In genomic region chr4:105158651-105159530, GRCm38 (mm10) we compare ENCODE assay signal across 8 mouse cellular contexts. TPM values are rescaled to one million over a fixed set of nuclear protein-coding genes. Genes with fewer than 3 reads are reported as not detected.
DNase-seq lines count a peak whose midpoint lies in the region; ATAC-seq lines count a peak whose summit lies in the region.

No protein-coding gene starts in this region.

- peaks cover 56% of the 10 kb centered on the region for H3K4me1 ChIP-seq in embryonic facial prominence, embryonic 10.5 days

- DNase-seq in layer of hippocampus, postnatal 10 days (ENCODE audit: low spot score in 2 of 2), result peak; percentile 28 to 37
- DNase-seq in layer of hippocampus, adult 8-10 months (ENCODE audit: low spot score in 2 of 2), result no peak
- peak; percentile 45 for DNase-seq in embryonic facial prominence, embryonic 10.5 days (ENCODE audit: low spot score)
- peak; percentile 54 to 56 for DNase-seq in heart, postnatal 10 days
- peak; percentile 14 for DNase-seq in liver
- DNase-seq in retina, embryonic 14.5 days (ENCODE audit: low spot score), result peak; percentile 61
- DNase-seq in testis, postnatal 10 days (ENCODE audit: low spot score), result no peak

- H3K27ac ChIP-seq in embryonic facial prominence, embryonic 10.5 days (replicated peaks), result peak overlapping the region; percentile 97

- H3K27me3 ChIP-seq in embryonic facial prominence, embryonic 10.5 days (replicated peaks; ENCODE audit: low read depth, poor library complexity, severe bottlenecking), result peaks cover 6% of the 10 kb centered on the region; the same call in 1 of the 2 replicates

- no peak for ATAC-seq in megakaryocyte-erythroid progenitor cell, adult 5-6 weeks (replicated peaks; ENCODE audit: low FRiP score, low TSS enrichment, poor library complexity, severe bottlenecking)

- peak overlapping the region; percentile 95 for H3K4me3 ChIP-seq in embryonic facial prominence, embryonic 10.5 days

- WGBS in embryonic facial prominence, embryonic 10.5 days, result 1% methylated on average over 18 of the region's 18 CpGs

- H3K36me3 ChIP-seq in embryonic facial prominence, embryonic 10.5 days (replicated peaks), result peaks cover 33% of the 10 kb centered on the region

- H3K9me3 ChIP-seq in embryonic facial prominence, embryonic 10.5 days, result no peaks in the 10 kb centered on the region

- intact Hi-C loops in heart, postnatal 10 days (cut with DNase I), result loop anchor here (2.0 to 10.0 kb wide), 8 partner anchors 58 to 576 kb away; no protein-coding TSS in a partner anchor

RNA-seq across cellular contexts. Expression of gene Plpp3, which starts 1.7 kb away (rescaled TPM):
- total RNA-seq in layer of hippocampus, postnatal 10 days (2021), result 100 to 1,000 TPM; 147 to 149 TPM
- total RNA-seq in layer of hippocampus, adult 8-10 months (2022), result 100 to 1,000 TPM; 212 to 254 (median 222) TPM
- polyA plus RNA-seq in embryonic facial prominence, embryonic 10.5 days (2016; fragmentation: Nextera tagmentation; extraction: Ambion mirVana), result 67.6 and 77.1 TPM in 2 replicates
- 10 to 100 TPM; 73.2 to 73.9 TPM for total RNA-seq in heart, postnatal 10 days (2021)
- 0.47 and 0.94 TPM in 2 replicates for total RNA-seq in megakaryocyte-erythroid progenitor cell, adult 5-6 weeks (2014; fragmentation: Nextera tagmentation)
- total RNA-seq in megakaryocyte-erythroid progenitor cell, adult 5-6 weeks (2017), result 0.72 TPM in 1 of 2 replicates, not detected in the other

RNA-seq across cellular contexts. Expression of gene Prkaa2, which starts 49.2 kb away (rescaled TPM):
- total RNA-seq in layer of hippocampus, postnatal 10 days (2021), result 10 to 100 TPM; 22.5 to 23.5 TPM
- 10 to 100 TPM; 19.1 to 21.2 (median 20.1) TPM for total RNA-seq in layer of hippocampus, adult 8-10 months (2022)
- polyA plus RNA-seq in embryonic facial prominence, embryonic 10.5 days (2016; fragmentation: Nextera tagmentation; extraction: Ambion mirVana), result 1.1 and 1.3 TPM in 2 replicates
- 10 to 100 TPM; 71.3 to 81.0 TPM for total RNA-seq in heart, postnatal 10 days (2021)
- 0.04 TPM in 1 of 2 replicates, not detected in the other for total RNA-seq in megakaryocyte-erythroid progenitor cell, adult 5-6 weeks (2014; fragmentation: Nextera tagmentation)
- not detected in 2 replicates for total RNA-seq in megakaryocyte-erythroid progenitor cell, adult 5-6 weeks (2017)

Comparison
In these comparisons a context has a peak if more than half of its experiments do, and no peak if none do; other contexts are left out.
1. DNase-seq: peak in layer of hippocampus, postnatal 10 days (2 of 2), embryonic facial prominence, embryonic 10.5 days (single experiment), heart, postnatal 10 days (2 of 2), liver (single experiment) and retina, embryonic 14.5 days (single experiment); none in layer of hippocampus, adult 8-10 months (0 of 2) and testis, postnatal 10 days (single experiment).
2. RNA of gene Plpp3, which starts 1.7 kb away (total RNA-seq): 212 to 254 TPM in layer of hippocampus, adult 8-10 months, 147 to 149 TPM in layer of hippocampus, postnatal 10 days and 73.2 to 73.9 TPM in heart, postnatal 10 days; 0.47 to 0.94 TPM in megakaryocyte-erythroid progenitor cell, adult 5-6 weeks; every median in the first group is over 10 times any median in the second.
3. RNA of gene Prkaa2, which starts 49.2 kb away (total RNA-seq): 71.3 to 81.0 TPM in heart, postnatal 10 days, 22.5 to 23.5 TPM in layer of hippocampus, postnatal 10 days and 19.1 to 21.2 TPM in layer of hippocampus, adult 8-10 months; 0.04 TPM in megakaryocyte-erythroid progenitor cell, adult 5-6 weeks; every median in the first group is over 10 times any median in the second.